Mouse (Mus musculus): ENCODE results near the gene Fgd2. TPM values are rescaled to one million over a fixed set of nuclear protein-coding genes. Genes with fewer than 3 reads are reported as not detected.
"Not testable (repeated sequence)": the region's sequence is repeated elsewhere in the genome, so short reads cannot be mapped to it uniquely, and the experiment has no call there.

Gene Fgd2
- total RNA-seq (2021) = 1 to 10 TPM; 5.6 to 8.2 TPM

DNA sequence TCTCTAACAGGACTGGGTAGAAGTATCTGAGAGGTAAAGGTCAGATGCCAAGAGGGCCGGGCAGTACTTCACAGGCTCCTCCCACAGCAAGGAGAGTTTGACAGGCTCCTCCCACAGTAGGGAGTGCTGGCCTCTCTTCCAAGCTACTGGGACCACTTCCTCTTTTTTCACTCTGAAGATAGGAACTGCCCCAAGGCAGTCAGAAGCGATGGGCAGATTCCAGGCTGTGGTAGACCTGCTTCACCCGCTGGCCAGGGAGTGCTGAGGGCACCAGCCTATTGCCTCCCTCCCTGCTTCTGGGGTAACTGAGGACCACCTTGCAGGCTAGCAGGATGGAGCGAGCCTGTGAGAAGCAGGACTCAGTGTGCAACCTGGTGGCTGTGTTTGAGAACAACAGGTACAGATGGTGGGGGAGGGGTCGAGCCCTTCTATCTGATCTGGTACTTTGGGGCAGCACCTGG is at the start of gene Fgd2:
Fgd2 (plus strand) TSS at position 154 of the 461 bp plus-strand sequence.
- no peak for DNase-seq (ENCODE audit: extremely low spot score in 1 of 2, low spot score in 1 of 2)

DNA sequence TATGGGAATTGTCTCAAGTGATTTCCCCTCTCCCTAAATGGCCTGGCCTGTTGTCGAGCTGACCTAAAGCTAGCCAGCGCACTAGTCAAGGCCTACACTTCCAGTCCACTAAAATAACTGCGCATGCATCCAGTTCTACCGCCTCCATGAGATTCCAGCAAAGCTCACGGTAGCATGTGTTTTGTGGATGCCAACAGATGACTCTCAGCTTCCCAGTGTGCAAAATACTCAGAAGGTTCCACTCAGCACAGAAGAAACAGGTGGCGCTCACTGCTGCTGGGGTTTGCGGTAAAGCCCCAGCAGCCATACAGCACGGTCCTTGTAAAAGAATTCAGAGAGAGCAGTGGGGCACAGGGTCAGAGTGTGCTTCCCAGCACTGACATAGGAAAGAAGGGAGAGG is 49.1 kb upstream of the Fgd2 start:
- no peak for DNase-seq (ENCODE audit: extremely low spot score in 1 of 2, low spot score in 1 of 2)

DNA sequence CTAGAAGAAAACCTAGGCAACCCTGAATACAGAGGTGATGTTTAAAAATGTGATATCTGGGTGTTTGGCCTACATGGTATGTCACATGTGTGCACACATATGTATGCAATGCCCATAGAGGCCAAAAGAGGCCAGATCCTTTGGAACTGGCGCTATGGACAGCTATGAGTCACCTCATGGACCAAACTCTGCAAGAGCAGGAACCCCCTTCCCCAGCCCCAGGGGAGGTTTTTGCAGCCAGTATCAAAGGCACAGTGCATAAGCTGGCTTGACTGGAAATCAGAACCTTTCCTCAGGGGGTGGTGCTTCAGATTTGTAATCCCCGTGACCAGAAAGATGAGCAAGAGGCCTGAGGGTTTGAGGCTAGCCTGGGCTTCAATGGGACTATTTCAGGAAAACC is 48.6 kb upstream of the Fgd2 start:
- no peak for DNase-seq (ENCODE audit: extremely low spot score in 1 of 2, low spot score in 1 of 2)

DNA sequence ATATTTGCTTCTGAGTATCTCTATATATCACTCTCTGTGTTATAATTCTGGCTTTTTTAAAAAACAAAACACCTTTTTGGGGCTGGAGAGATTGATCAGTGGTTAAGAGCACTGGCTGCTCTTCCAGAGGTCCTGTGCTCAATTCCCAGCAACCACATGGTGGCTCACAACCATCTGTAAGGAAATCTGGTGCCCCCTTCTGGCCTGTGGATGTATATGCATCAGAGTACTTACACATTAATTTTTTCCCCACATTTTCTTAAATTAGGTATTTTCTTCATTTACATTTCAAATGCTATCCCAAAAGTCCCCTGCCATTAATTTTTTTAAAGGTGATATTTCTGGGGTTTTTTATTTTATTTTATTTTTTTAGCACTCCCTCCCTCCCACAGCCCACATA is 47.4 kb upstream of the Fgd2 start:
- DNase-seq (ENCODE audit: extremely low spot score in 1 of 2, low spot score in 1 of 2) = no peak

DNA sequence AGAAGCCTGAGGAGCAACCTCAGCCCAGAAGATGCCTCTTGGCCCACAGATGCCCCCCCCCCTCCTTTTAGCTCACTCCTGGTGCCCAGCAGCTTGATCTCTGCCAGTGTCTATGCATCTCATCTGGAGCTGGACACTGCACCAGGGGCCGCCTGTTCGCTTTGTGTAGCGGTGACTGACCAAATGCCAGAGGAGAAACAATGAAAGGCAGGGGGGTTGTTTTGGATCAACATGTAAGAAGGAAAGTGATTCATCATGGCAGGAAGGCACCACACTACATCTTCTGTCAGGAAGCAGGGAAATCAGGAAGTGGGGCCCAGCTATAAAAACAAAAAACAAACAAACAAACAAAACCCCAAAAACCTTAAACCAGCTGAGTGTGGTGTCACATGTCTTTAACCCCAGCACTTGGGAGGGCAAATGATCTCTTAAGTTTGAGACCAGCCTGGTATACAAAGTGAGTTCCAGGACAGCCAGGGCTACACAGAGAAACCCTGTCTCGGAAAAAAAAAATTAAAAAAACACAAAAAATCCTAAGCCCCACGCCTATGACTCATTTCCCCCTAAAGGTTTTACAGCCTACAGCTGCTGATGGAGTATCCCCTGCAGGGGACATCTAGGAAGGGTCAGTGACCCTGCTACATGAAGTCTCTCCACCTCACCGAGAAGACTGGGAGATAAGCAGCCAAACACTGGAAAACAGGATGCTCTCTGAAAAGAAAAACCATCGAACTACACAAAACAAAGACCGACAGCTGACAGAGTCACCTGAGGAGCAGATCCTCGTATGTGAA is 44.8 kb upstream of the Fgd2 start:
- DNase-seq (ENCODE audit: extremely low spot score in 1 of 2, low spot score in 1 of 2) = no peak

DNA sequence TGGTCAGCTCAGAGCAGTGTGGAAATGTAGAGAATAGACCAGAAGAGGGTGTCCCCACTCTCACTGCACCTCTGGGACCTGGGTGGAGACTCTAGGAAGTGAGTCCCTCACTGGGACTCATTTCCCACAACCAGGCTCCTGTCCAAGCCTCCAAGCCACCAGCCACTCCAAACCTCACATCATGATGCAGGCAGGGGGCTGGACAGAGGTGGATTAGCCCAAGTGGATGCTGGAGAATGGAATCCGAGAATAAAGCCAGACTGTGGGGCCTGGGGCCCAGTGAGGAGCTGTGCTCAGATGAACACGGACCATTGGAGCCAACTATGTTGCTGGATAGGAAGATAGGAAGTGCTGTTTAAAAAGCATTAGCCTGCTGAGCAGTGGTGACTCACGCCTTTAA is 43.8 kb upstream of the Fgd2 start:
- no peak for DNase-seq (ENCODE audit: extremely low spot score in 1 of 2, low spot score in 1 of 2)

DNA sequence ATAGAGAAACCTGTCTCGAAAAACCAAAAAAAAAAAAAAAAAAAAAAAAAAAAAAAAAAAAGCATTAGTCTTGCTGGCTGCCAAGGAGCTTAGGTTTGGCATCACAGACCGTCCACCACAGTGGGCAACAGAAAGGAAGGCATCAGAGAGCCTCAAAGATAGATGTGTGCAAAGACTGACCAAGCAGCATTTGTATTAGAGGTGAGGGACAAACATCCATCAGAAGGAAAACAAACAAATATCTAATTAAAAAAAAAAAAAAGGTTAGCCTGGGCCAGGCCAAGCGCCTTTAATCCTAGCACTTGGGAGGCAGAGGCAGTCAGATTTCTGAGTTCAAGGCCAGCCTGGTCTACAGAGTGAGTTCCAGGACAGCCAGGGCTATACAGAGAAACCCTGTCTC is 43.3 kb upstream of the Fgd2 start, which contains the start of gene Pi16:
Pi16 (plus strand) TSS at position 301 of the 400 bp plus-strand sequence.
- not testable (repeated sequence) for DNase-seq (ENCODE audit: extremely low spot score in 1 of 2, low spot score in 1 of 2)

DNA sequence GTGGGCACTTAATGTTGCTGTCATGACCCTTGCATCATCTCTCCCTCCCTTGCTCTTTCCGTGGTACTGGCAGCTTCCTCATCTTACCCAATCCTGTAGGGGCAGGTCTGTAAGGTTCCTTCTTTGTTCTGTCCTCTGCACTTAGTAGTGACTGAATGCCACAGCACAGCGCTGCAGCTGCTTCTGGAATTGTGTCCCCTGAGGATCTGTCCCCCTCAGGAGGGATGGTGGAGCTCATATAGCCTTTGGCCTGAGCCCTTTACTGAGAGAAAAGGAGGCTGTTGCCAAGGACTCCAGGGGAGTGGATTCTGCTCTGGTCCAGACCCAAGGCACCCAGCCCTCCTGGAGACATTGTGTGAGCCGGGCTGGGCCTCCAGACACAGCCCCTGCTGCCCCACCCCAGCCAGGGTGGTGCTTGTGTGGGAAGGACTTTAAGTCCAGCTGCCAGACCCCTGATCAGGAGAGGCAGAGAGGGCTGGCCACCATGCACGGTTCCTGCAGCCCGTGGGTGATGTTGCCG is 41.9 kb upstream of the Fgd2 start:
- DNase-seq (ENCODE audit: extremely low spot score in 1 of 2, low spot score in 1 of 2) = no peak

DNA sequence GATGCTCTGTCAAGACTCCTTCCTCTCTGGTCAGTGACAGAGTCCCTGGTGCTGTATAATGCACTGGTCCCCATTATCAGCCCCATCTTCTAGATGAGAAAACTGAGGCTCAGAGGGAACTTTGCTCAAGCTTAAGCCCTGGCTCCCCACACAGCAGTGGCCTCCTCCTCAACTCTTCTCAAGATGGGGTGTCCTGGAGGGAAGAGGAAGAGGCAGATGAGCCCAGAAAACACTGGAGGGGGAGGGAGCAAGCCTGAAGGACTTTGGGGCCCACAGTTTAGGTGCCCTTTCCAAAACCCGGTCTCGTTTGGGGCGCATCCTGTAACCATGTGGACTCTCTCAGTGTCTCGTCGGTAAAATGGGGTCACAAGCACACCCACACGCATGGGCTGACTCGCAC is 41.2 kb upstream of the Fgd2 start:
- DNase-seq (ENCODE audit: extremely low spot score in 1 of 2, low spot score in 1 of 2) = no peak

DNA sequence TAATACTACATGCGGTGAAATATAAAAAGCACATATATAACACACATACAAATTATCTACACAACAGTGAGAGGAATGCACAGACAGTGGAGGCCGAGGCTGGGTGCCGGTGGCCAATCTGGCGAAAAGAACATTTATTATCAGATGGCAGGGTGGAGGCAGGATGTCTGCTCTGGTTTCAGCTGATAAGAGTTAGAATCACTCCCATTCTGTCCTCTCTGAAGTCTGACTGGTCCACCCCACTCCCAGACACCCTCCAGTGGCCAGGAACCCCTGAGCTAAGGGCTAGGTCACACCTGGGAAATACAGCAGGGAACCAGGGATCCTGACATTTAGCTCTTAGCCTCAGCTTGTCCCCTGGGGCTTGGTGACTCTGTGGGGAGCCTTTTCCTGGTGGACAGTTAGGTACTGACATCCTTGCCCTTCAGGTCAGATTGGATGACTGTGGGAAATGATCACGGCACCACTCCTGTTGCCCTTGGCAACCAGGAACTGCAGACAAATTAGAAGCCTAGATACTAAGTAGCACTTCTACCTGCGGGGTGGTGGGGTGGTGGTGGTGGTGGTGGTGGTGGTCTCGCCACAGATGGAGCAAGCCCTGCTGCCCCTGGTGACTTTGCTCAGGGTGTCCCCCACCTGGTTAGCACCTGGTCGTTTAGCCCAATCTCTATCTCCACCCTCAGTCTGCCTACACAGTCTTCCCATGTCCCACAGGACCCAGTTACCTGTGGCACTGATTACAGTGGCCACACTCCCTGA is 40.7 kb upstream of the Fgd2 start:
- no peak for DNase-seq (ENCODE audit: extremely low spot score in 1 of 2, low spot score in 1 of 2)

DNA sequence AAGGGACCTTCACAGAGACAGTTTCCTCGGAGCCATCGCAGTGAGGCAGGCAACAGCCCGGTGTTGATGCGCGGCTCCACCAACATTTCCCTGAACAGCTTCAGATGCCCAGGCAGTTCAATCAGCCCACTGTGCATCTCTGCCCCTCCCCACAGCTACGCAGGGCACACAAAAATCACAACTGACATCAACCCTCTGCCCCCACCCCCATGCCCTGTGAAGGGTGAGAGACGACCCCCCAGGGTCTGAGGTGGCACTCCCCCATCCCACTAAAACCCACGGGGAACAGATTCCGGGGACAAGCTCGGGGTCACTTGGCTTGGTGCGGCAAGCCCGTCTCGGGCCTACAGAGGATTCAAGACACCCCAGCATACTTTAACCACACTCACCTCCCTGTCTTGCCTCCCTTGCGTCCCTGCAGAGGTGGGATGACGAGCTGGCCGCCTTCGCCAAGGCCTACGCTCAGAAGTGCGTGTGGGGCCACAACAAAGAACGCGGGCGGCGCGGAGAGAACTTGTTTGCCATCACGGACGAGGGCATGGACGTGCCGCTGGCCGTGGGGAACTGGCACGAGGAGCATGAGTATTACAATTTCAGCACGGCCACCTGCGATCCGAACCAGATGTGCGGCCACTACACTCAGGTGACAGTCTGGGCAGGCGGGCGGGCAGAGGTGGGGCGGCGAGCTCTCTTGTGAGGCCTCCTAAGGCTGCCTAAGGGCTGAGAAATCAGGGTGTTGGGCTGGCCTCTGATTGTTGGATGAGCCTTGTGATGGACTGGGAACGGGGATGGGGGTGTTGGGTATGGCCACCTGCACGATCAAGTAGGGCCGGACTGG is 38.7 kb upstream of the Fgd2 start:
- DNase-seq (ENCODE audit: extremely low spot score in 1 of 2, low spot score in 1 of 2) = no peak

DNA sequence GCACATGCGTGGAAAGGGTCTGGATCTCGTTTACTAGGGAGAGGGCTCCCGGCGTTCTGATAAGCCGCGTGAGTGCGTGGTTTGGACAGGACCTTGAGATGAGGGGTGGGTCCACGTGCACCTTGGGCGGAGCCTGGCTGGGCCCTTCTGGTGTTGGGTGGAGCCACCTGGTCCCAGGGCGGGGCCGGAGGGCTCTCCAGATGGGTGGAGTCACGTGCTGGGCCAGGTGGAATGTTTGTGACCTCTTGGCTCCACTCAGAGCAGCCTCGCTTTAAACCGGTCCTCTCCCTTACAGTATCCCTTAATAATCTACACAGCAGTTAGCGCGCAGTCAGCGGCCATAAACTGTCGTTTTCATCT is 38.1 kb upstream of the Fgd2 start:
- DNase-seq (ENCODE audit: extremely low spot score in 1 of 2, low spot score in 1 of 2) = no peak

DNA sequence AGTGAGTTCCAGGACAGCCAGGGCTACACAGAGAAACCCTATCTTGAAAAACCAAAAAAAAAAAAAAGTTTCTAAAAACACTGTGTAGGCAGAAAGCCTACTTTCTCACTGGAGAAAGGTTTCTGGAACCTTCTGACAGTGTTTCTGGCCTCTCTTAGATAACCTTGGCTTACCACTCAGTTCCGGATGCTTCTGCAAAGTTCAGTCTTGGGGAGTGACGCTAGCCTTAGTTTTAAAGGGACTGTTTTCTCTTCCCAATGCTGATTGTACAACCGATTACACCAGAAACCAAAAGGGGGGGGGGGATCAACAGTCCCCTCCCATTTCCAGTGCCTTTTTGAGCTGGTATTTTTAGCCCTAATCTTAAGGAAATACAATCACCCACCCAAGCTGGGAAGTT is 37.1 kb upstream of the Fgd2 start:
- no peak for DNase-seq (ENCODE audit: extremely low spot score in 1 of 2, low spot score in 1 of 2)

DNA sequence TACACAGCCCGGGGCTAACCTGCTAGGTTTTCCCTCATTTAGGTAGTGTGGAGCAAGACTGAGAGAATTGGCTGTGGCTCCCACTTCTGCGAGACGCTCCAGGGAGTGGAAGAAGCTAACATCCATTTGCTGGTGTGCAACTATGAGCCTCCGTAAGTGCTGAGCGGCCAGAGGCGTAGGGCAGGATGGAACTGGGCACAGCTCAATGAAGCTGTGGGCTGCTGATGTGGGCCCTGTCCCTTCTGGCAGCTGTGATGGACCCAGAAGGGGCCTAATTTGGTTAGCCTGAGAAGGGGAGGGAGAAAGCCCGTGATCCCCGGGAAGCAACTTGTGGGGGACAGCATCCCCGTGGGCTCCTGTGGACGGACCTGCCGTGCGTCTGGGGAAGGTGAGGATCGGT is 34.9 kb upstream of the Fgd2 start:
- no peak for DNase-seq (ENCODE audit: extremely low spot score in 1 of 2, low spot score in 1 of 2)

DNA sequence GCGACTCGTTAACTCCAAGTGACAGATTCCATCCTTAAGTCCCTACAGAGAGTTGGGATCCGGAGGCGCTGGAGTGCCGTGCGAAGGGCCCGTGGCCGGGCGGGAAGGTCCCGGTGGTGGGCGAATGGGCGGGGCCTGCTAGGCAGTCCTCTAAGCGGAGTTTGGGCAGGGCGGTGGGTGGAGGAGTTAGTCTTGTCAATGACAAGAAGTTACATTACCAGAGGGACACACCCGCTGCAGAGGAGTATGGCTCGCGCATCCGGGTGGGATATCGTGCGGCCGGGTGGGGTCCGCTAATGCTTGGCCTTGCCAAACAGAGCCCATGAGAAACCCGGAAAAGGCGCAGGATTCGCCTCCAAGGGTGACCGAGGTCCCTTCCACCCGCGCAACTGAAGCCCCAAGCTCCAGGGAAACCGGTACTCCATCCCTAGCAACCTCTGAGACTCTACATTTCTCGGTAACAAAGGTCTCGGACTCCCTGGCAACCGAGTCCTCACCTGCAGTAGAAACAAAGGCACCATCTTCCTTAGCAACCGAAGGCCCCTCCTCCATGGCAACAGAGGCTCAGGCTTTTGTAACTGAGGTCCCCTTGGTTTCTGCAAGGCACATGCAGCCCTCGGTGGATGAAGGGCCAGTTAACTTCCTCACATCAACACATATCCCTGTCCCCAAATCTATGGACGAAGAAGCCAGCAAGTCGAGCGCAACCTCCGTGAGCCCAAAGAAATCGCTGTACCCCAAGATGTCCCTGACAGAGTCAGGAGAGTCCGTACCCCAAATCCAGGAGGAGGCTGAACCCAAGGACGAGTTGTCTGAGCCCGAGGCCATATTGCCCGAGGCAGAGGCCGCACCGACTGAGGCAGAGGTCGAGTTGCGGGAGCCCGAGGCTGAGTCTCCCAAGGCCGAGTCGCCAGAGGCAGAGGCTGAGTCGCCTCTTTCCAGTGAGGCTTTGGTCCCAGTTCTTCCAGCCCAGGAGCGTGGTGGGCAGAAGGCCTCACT is 33.9 kb upstream of the Fgd2 start:
- no peak for DNase-seq (ENCODE audit: extremely low spot score in 1 of 2, low spot score in 1 of 2)

DNA sequence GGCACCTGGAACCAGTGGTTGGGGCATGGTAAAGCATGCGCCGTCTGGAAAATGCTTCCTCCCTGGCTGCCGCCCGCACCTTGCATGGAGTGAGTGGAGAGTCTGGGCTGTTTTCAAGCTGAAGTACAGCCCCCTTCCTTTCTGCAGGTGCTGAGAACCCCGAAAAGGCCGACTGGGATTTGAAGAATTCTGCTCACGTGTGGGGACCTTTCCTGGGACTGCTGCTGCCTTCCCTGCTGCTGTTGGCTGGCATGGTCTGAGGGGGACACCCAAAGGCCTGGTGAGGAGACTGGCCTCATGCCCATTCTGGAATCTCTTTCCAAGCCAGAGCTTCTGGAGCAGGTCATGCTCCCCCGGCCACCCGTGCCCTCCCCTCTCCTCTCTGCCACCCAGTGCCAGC is 33.0 kb upstream of the Fgd2 start:
- DNase-seq (ENCODE audit: extremely low spot score in 1 of 2, low spot score in 1 of 2) = no peak

DNA sequence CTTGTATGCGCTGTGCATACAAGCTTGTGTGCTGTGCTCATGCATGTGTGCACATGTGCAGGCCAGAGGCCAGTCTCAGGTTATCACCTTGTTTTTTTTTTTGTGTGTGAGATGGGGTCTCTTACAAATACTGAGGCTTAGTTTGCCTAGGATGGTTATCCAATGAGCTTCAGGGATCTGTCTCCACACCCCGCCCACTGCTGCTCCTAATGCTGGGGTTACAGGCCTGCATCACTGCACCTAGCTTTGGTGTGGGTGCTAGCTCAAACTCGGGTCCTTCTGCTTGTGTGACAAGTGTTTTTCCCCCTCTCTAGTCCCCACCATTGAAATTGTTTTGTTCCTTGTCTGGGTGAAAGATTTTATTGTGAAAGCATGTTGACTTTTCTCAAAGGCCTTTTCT is 30.5 kb upstream of the Fgd2 start:
- DNase-seq (ENCODE audit: extremely low spot score in 1 of 2, low spot score in 1 of 2) = no peak

DNA sequence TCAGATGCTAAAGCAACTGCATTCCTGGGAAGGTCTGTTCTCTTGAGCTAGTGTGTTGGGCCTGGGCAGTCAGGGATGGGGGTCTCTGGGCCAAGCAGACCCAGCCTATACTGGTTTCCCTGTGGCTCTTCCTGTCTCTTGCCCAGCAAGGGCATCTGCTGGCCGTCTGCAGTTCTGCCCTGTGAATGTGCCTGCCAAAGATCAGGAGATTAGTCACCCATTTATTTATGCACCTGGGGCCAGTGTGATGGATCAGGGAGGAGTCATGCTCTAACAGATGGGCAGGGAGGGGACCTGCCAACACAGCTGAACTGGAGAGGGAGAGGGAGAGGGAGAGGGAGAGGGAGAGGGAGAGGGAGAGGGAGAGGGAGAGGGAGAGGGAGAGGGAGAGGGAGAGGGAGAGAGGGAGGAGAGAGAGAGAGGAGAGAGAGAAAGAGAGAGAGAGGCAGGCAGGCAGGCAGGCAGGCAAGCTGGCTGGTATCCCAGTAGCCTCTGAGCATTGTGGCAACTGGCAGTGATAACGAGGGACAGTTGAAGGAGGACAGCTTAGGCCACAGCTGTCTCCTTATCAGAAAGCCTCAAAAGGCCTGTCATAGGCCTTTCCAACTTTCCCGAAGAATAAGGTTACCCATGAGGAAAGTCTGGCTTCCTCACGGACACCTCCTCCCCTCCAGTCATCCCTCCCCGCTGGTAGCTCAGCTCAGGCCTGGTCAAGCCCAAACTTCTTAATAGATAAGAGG is 29.9 kb upstream of the Fgd2 start:
- no peak for DNase-seq (ENCODE audit: extremely low spot score in 1 of 2, low spot score in 1 of 2)

DNA sequence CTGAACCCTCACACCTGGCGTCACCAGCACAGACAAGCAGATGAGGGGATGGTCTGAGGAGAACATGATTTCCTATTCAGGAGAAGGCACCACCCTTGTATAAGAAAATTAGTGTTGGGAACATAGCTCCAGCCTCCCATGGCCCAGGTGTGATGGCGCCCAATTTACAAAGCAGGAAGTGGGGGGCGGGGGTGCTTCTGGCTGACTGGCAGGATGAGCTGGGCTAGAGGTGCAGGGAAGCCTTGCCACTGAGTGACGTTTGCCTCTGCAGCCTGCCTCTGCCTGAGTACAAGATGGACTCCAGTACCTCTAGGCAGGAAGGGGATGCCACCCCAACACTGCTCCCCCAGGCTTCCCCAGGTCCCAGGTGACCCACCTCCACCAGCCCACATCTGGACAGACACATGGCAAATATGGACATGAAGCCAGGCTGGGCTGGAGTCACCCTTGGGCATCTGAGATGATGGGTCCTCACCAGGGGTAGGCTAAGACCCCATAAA is 28.5 kb upstream of the Fgd2 start:
- DNase-seq (ENCODE audit: extremely low spot score in 1 of 2, low spot score in 1 of 2) = no peak
